Mouse (Mus musculus): ENCODE results near the gene Adamts15. TPM values are rescaled to one million over a fixed set of nuclear protein-coding genes. Genes with fewer than 3 reads are reported as not detected.

Adamts15 gene
- polyA plus RNA-seq, 1 experiment, result not detected

GRCm38 (mm10) chr9:30897169-30897568 lies 25.1 kb downstream of the Adamts15 start:
- H3K27ac ChIP-seq (ENCODE audit: insufficient read depth, low read depth, low read length), result no peak overlapping the region

DNA sequence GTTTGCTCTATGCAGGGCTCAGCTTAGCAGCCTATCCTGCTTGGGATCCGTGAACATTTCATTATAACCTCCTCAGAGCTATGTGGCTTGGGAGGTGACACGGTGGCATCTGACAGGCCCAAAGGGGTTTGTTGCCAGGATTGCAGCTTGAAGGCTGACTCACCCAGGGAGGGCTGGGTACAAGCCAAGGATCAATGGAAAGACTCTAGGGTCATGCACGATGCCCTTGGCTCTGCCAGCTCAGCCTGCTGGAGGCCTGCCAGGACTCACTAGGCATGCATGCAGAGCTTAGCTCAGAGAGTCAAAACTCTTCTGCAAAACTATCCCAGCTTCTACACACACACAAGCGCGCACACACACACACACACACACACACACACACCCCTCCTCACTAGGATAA lies 25.5 kb downstream of the Adamts15 start:
- H3K4me1 ChIP-seq (ENCODE audit: control insufficient read depth, insufficient read depth, low read length), result no peaks in the 10 kb centered on the region
- H3K27ac ChIP-seq (ENCODE audit: insufficient read depth, low read depth, low read length), result no peak overlapping the region
- H3K4me3 ChIP-seq (ENCODE audit: insufficient read depth, low read length), result no peak overlapping the region
- TF ChIP-seq CTCF (IDR thresholded peaks at IDR 0.05; ENCODE audit: low read depth, low read length) (no peak), POLR2A (IDR thresholded peaks at IDR 0.05; ENCODE audit: borderline replicate concordance, low read depth, low read length) (no peak)

More at GRCm38 (mm10) chr9:30897169-30897568, 25.1 kb downstream of the Adamts15 start:
- TF ChIP-seq POLR2A (IDR thresholded peaks at IDR 0.05; ENCODE audit: borderline replicate concordance, low read depth, low read length) (no peak), CTCF (IDR thresholded peaks at IDR 0.05; ENCODE audit: low read depth, low read length) (no peak)
- Histone ChIP-seq H3K4me3 (ENCODE audit: insufficient read depth, low read length) (no peak overlapping the region), H3K4me1 (ENCODE audit: control insufficient read depth, insufficient read depth, low read length) (no peaks in the 10 kb centered on the region)

DNA sequence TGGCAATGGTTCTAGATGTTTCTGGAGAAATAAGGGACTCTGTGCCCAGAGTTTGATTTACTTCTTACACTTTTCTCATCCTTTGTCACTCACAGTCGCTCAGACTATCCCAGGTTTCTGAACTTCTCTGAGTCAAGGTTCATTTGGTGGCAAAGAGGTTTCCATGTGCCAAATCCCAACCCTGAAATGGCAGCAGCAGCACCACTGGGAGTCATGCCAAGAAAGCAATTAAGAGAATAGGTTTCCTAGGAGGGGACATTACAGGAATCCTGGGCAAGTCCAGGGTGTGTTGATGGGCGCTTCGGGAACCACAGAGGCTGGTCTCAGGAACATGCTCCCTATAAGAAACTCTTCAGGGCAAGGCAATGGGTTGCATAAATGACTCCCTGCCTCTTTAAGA lies 26.6 kb downstream of the Adamts15 start:
- Histone ChIP-seq H3K4me3 (ENCODE audit: insufficient read depth, low read length) (no peak overlapping the region), H3K27ac (ENCODE audit: insufficient read depth, low read depth, low read length) (no peak overlapping the region), H3K4me1 (ENCODE audit: control insufficient read depth, insufficient read depth, low read length) (no peaks in the 10 kb centered on the region)
- TF ChIP-seq CTCF (IDR thresholded peaks at IDR 0.05; ENCODE audit: low read depth, low read length) (no peak), POLR2A (IDR thresholded peaks at IDR 0.05; ENCODE audit: borderline replicate concordance, low read depth, low read length) (no peak)

GRCm38 (mm10) chr9:30886276-30886675 lies 36.0 kb downstream of the Adamts15 start:
- no peak for TF ChIP-seq CTCF (IDR thresholded peaks at IDR 0.05; ENCODE audit: low read depth, low read length)
- no peak for TF ChIP-seq POLR2A (IDR thresholded peaks at IDR 0.05; ENCODE audit: borderline replicate concordance, low read depth, low read length)
- no peaks in the 10 kb centered on the region for H3K4me1 ChIP-seq (ENCODE audit: control insufficient read depth, insufficient read depth, low read length)
- H3K27ac ChIP-seq (ENCODE audit: insufficient read depth, low read depth, low read length), result no peak overlapping the region
- H3K4me3 ChIP-seq (ENCODE audit: insufficient read depth, low read length), result no peak overlapping the region

DNA sequence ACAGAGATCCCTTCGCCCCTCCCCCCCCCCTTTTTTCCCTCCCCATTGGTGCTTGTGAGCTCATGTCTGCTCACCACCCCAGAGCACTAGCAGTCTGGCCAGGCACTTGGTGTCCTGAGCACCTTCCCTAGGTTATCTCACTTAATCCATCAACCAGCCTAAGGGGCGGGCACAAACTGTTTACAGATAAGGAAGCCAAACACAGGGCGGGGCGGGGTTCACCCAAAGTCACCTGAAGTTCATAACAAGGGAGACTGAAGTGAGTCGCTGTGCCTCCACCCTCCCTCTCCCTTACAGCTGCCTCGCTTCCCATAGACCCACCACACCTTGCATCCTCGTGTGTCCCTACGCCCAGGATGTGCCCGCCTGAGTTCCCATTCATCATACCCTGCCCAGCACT lies 41.7 kb downstream of the Adamts15 start:
- H3K27ac ChIP-seq (ENCODE audit: insufficient read depth, low read depth, low read length), result no peak overlapping the region

DNA sequence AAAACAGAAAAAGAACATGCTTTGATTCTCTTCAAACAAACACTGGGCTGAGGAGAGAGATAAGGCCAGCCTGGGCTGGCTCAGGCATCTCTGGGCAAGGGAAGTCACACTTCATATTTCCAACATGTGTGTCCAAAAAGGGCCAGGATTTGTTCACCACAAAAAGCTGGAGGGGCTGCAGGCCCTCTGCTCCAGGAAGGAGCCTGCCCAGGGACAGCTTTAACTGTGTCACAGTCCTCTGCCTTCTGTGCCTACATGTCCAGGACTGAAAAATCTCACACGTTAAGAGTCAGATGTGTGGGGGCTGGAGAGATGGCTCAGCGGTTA lies 42.3 kb downstream of the Adamts15 start:
- H3K4me3 ChIP-seq (ENCODE audit: insufficient read depth, low read length), result no peak overlapping the region
- no peak overlapping the region for H3K27ac ChIP-seq (ENCODE audit: insufficient read depth, low read depth, low read length)
- no peaks in the 10 kb centered on the region for H3K4me1 ChIP-seq (ENCODE audit: control insufficient read depth, insufficient read depth, low read length)
- TF ChIP-seq CTCF (IDR thresholded peaks at IDR 0.05; ENCODE audit: low read depth, low read length), result no peak
- no peak for TF ChIP-seq POLR2A (IDR thresholded peaks at IDR 0.05; ENCODE audit: borderline replicate concordance, low read depth, low read length)

More for the DNA sequence above, 41.7 kb downstream of the Adamts15 start:
- TF ChIP-seq POLR2A (IDR thresholded peaks at IDR 0.05; ENCODE audit: borderline replicate concordance, low read depth, low read length) (no peak), CTCF (IDR thresholded peaks at IDR 0.05; ENCODE audit: low read depth, low read length) (no peak)
- Histone ChIP-seq H3K4me1 (ENCODE audit: control insufficient read depth, insufficient read depth, low read length) (no peaks in the 10 kb centered on the region), H3K4me3 (ENCODE audit: insufficient read depth, low read length) (no peak overlapping the region)

- no peak overlapping the region for H3K27ac ChIP-seq (ENCODE audit: insufficient read depth, low read depth, low read length)
- H3K4me1 ChIP-seq (ENCODE audit: control insufficient read depth, insufficient read depth, low read length), result no peaks in the 10 kb centered on the region
- no peak for TF ChIP-seq POLR2A (IDR thresholded peaks at IDR 0.05; ENCODE audit: borderline replicate concordance, low read depth, low read length)
- no peak for TF ChIP-seq CTCF (IDR thresholded peaks at IDR 0.05; ENCODE audit: low read depth, low read length)
- H3K4me3 ChIP-seq (ENCODE audit: insufficient read depth, low read length), result no peak overlapping the region
Observed at GRCm38 (mm10) chr9:30879248-30879946, 42.9 kb downstream of the Adamts15 start.

DNA sequence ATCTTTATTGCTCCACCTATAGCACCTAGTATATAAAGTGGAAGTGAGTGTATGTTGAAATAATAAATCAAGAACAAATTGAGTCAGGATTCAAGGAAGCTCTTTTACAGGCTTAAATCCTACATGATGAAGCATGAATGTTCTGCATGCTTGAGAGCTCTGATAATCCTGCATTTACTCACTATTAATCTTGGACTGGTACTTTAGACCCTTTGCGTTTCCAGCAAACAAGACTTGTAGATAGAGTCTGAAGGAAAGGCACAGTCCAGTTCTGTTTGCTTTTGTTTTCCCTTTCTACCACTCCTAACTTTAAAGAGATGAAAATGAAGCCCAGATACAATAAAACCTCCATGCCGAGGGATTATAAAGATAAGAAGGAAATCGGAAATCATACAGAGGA lies 45.7 kb downstream of the Adamts15 start:
- Histone ChIP-seq H3K4me3 (ENCODE audit: insufficient read depth, low read length) (no peak overlapping the region), H3K4me1 (ENCODE audit: control insufficient read depth, insufficient read depth, low read length) (no peaks in the 10 kb centered on the region), H3K27ac (ENCODE audit: insufficient read depth, low read depth, low read length) (no peak overlapping the region)
- no peak for TF ChIP-seq CTCF (IDR thresholded peaks at IDR 0.05; ENCODE audit: low read depth, low read length)
- no peak for TF ChIP-seq POLR2A (IDR thresholded peaks at IDR 0.05; ENCODE audit: borderline replicate concordance, low read depth, low read length)

DNA sequence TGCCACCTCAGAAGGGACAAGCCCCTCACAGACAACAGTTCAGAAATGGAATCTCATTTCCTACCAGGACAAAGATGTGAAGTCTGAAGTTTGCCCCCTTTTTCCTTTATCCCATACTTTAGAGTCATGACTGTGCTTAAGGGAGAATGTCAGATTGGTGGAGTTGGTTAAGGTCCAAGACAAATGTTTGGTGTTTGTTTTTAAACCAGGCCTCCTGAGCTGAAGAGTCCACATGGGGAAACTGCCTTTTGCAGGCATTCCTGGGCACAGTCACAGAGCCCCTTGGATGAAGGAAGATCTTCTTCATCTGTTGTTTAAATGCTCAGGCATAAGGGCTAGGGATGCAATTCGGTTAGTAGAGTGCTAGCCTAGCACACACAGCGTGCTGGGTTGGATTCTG lies 66.4 kb downstream of the Adamts15 start:
- no peaks in the 10 kb centered on the region for H3K4me1 ChIP-seq (ENCODE audit: control insufficient read depth, insufficient read depth, low read length)
- no peak overlapping the region for H3K4me3 ChIP-seq (ENCODE audit: insufficient read depth, low read length)
- H3K27ac ChIP-seq (ENCODE audit: insufficient read depth, low read depth, low read length), result no peak overlapping the region
- no peak for TF ChIP-seq POLR2A (IDR thresholded peaks at IDR 0.05; ENCODE audit: borderline replicate concordance, low read depth, low read length)
- TF ChIP-seq CTCF (IDR thresholded peaks at IDR 0.05; ENCODE audit: low read depth, low read length), result no peak

- Histone ChIP-seq H3K4me1 (ENCODE audit: control insufficient read depth, insufficient read depth, low read length) (no peaks in the 10 kb centered on the region), H3K4me3 (ENCODE audit: insufficient read depth, low read length) (no peak overlapping the region), H3K27ac (ENCODE audit: insufficient read depth, low read depth, low read length) (no peak overlapping the region)
- TF ChIP-seq POLR2A (IDR thresholded peaks at IDR 0.05; ENCODE audit: borderline replicate concordance, low read depth, low read length) (no peak), CTCF (IDR thresholded peaks at IDR 0.05; ENCODE audit: low read depth, low read length) (no peak)
Observed at GRCm38 (mm10) chr9:30851841-30852240, 70.4 kb downstream of the Adamts15 start.
